Mouse (Mus musculus): Measurements from ENCODE around the gene 4921524J17Rik.

- TF ChIP-seq GATA1 (IDR thresholded peaks at IDR 0.05; ENCODE audit: low read length) = no peak
- no peak; the same call in 2 of the 3 replicates for TF ChIP-seq TAL1 (IDR thresholded peaks at IDR 0.05; ENCODE audit: low read length)
These were observed 49.3 kb upstream of the 4921524J17Rik start for GRCm38 (mm10) chr8:85481900-85482299.
